Mouse (Mus musculus) bone marrow, adult 2 months (tissue): Measurements from ENCODE around the gene Ptcd1. TPM values are rescaled to one million over a fixed set of nuclear protein-coding genes. Genes with fewer than 3 reads are reported as not detected.
A peak's percentile ranks its signal among the peaks of the same experiment; 100 is the strongest.

Source experiments
- H3K27ac ChIP-seq: fragments of 200-500 bp; 2 replicates; pipeline ENCODE4 v1.5.1; 2012; ENCODE audit warnings: low read depth, mild to moderate bottlenecking, control low read depth, inconsistent platforms, low read length; ENCODE audit not compliant: control insufficient read depth, poor library complexity, insufficient read depth
- H3K4me1 ChIP-seq: fragments of 200-500 bp; 2 replicates; pipeline ENCODE4 v1.6.1; 2011; ENCODE audit warnings: low read length; ENCODE audit not compliant: control insufficient read depth, insufficient read depth
- H3K4me3 ChIP-seq: fragments of 200-500 bp; replicated peaks from 2 replicates; pipeline ENCODE3; 2011; ENCODE audit warnings: mild to moderate bottlenecking, low read depth, low read length, control low read depth; ENCODE audit not compliant: control insufficient read depth
- CTCF ChIP-seq: fragments of 200-500 bp; IDR thresholded peaks from 2 replicates; pipeline ENCODE4 v1.5.1; 2011; ENCODE audit warnings: low read length, control low read depth; ENCODE audit not compliant: control insufficient read depth, insufficient read depth
- POLR2A ChIP-seq: fragments of 200-500 bp; IDR thresholded peaks from 2 replicates; pipeline ENCODE4 v1.6.1; 2011; ENCODE audit warnings: low read depth, mild to moderate bottlenecking, control low read depth, low read length, borderline replicate concordance; ENCODE audit not compliant: control insufficient read depth
- WGBS: fragments of 180-500 bp; shearing (Covaris S2); methylation state at CpG from one replicate; pipeline ENCODE4 v1.1.7; 2018; 5-methylcytosine and 5-hydroxymethylcytosine counted together
- polyA plus RNA-seq: library from polyadenylated mRNA; stranded (reverse); fragments of >200 nt; gene quantifications from 2 replicates; pipeline ENCODE4 v1.2.4, GENCODE M21; 2011; ENCODE audit warnings: low replicate concordance; ENCODE audit not compliant: missing spikeins, insufficient read depth, insufficient read length

Ptcd1 gene
- polyA plus RNA-seq, 1 experiment, result 10.9 TPM

DNA sequence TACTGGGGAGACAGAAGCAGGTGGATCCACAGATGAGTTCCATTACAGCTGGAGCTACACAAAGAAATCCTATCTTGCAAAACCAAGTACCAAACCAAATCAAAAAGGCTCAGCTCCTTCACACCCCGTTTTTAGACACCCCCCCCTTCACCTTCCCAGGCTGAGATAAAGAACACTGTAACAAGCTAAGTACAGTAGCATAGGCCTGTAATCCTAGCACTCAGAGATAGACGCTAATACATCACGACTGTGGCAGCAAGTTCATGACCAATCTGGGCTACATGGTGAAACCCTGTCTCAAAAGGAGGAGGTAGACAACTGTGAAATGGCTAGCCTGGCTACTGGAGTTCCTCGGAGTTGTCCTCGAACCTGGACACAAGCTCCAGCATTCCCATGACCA lies 23.5 kb upstream of the Ptcd1 start:
- WGBS, result 24% methylated on average over 5 of the region's 5 CpGs
- TF ChIP-seq CTCF (no peak), POLR2A (no peak)
- no peaks in the 10 kb centered on the region; the same call in 1 of the 2 replicates for H3K4me1 ChIP-seq
- H3K27ac ChIP-seq, result no peak overlapping the region
- peak overlapping the region; percentile 87 for H3K4me3 ChIP-seq

DNA sequence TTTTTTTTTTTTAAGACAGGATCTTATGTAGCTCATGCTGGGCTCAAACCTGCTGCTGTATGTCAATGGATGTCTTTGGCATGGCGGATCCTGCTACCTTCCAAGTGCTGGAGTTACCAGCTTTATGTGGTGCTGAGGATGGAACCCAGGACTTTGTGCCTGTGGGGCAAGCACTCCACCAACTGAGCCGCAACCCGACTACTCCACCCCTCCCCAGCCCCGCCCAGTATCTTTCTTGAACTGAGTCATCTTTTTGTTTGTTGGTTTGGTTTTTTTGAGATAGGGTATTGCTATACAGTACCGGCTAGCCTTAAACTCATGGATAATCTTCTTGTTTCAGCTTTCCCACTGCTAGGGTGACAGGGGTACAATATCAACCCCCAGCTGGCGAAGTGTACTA lies 22.5 kb upstream of the Ptcd1 start:
- 74% methylated on average over 6 of the region's 6 CpGs for WGBS
- TF ChIP-seq CTCF (no peak), POLR2A (no peak)
- no peaks in the 10 kb centered on the region; the same call in 1 of the 2 replicates for H3K4me1 ChIP-seq
- no peak overlapping the region for H3K4me3 ChIP-seq
- no peak overlapping the region for H3K27ac ChIP-seq

DNA sequence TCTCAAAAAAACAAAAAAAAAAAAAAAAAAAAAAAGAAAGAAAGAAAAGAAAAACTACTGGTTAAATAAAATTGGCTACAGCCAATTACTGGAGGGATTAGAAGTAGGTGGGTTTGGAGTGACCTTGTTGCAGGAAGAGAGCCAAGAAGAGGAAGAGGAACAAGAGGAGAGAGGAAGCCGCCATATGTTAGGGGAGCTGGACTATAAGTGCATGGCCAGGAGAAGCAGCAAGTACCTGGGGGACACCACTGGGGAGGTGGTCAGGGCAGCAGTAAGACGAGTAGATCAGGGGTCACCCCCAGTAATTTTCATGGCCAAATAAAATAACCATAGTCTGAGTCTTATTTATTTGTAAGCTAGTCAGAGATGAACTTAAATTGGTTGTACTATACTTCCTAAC lies 18.3 kb upstream of the Ptcd1 start:
- 60% methylated on average over 2 of the region's 2 CpGs for WGBS

DNA sequence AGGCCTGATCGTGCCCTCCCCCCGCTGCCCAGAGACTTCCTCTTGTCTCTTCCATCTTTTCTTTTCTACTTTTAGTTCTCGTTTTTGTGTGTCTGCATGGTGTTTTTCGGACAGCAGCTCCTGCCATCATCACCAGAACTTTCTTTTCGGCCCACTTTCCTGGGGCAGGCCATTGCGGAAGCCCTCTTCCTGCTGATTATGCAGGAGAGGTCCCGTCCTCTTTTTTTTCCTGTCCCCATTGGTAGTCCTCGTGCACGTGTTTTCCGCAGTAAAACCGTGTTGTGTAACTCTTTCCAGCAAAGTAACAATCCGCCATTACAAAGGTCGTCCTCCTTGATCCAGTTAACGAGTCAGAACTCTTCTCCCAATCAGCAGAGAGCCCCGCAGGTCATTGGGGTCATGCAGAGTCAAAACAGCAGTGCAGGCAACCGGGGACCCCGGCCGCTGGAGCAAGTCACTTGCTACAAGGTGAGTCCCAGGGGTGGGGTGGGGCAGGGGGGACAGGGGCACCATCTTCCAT lies 11.6 kb upstream of the Ptcd1 start:
- TF ChIP-seq CTCF (no peak), POLR2A (no peak)
- Histone ChIP-seq H3K4me3 (no peak overlapping the region), H3K4me1 (no peaks in the 10 kb centered on the region), H3K27ac (peak overlapping the region; percentile 1; the same call in 1 of the 2 replicates)
- 76% methylated on average over 18 of the region's 18 CpGs for WGBS

More for the DNA sequence above, 18.3 kb upstream of the Ptcd1 start:
- TF ChIP-seq CTCF, result no peak
- TF ChIP-seq POLR2A, result no peak
- Histone ChIP-seq H3K4me3 (no peak overlapping the region), H3K27ac (no peak overlapping the region), H3K4me1 (no peaks in the 10 kb centered on the region)

DNA sequence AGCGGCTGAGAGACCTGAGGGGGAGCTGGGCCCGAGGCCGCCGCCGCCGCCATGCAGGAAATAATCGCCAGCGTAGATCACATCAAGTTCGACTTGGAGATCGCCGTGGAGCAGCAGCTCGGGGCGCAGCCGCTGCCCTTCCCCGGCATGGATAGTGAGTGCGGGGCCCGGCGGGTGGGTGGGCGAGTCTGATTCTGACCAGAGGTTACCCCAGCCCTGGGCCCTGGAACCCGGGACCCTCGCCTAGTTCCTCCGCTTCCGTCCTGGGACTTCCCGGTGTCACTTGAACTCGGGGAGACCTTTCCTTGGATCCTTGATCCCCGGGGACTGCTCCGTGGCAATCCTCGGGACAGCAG lies 376 bp upstream of the Ptcd1 start:
- WGBS, result under 1% methylated on average over 28 of the region's 28 CpGs
- peak overlapping the region; percentile 64 for H3K27ac ChIP-seq
- peak overlapping the region; percentile 92 for H3K4me3 ChIP-seq
- TF ChIP-seq CTCF (no peak), POLR2A (no peak)
- peaks cover 2% of the 10 kb centered on the region; the same call in 1 of the 2 replicates for H3K4me1 ChIP-seq

DNA sequence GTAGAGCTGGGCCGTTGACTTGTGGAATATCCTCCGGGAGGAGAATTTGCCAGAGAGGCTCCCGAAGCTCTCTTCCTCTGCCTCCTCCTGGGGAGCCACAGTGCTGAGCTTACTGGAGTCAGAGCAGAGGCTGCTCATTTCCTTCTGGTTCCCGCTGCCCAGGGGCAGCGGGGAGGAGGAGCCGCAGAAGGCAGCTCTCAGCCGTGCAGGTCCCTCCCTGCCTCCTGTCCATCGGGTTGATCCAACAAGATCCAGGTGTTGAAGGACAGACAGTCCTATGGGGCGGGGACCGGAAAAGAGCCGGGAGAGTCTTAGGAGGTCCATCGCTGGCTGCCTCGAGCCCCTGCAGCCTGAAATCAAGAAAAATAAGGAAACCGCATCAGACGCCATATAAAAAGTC lies 1.7 kb downstream of the Ptcd1 start:
- H3K27ac ChIP-seq, result no peak overlapping the region
- TF ChIP-seq CTCF (no peak), POLR2A (no peak)
- 93% methylated on average over 15 of the region's 15 CpGs for WGBS
- peaks cover 2% of the 10 kb centered on the region; the same call in 1 of the 2 replicates for H3K4me1 ChIP-seq
- H3K4me3 ChIP-seq, result no peak overlapping the region

DNA sequence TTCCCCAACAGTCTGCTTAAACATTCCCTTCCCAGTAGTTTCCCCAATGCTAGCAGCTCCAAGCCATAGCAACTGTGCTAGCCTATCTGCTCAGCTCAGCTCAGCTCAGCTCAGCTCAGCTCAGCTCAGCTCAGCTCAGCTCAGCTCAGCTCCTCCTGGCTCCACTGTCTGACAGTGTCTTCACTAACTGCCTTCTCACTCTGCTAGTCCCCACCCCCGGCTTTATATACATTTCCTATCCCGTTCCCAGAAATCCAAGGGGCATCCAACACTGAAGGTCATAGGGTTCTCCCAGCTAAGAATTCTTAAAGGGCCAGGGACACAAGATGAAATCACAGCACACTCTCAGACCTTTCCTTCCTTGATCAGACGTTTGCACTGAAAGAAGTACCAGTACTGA lies 2.2 kb downstream of the Ptcd1 start:
- Histone ChIP-seq H3K27ac (no peak overlapping the region), H3K4me1 (peaks cover 2% of the 10 kb centered on the region; the same call in 1 of the 2 replicates), H3K4me3 (no peak overlapping the region)
- TF ChIP-seq CTCF (no peak), POLR2A (no peak)
- 82% methylated on average over 3 of the region's 3 CpGs for WGBS

DNA sequence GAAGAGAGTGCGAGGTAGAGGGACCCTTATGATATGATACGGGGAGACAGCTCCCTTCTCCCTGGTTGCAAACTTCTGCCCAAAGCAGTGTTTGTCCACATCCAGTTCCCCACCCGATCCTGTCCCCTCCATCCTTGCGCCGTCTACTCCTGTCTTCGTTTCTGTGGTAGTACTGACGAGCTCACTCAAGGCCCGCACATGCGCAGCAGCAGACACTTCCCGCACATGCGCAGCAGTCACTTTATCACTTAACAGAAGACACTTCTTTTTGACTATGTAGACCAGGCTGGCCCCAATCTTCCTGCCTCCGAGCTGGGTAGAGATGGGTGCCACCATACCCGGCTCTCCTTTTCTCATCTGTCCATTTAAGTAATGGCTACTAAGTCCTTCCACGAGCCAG lies 5.5 kb downstream of the Ptcd1 start:
- WGBS, result 93% methylated on average over 14 of the region's 14 CpGs
- Histone ChIP-seq H3K4me1 (no peaks in the 10 kb centered on the region), H3K27ac (no peak overlapping the region), H3K4me3 (no peak overlapping the region)
- TF ChIP-seq CTCF (no peak), POLR2A (no peak)

DNA sequence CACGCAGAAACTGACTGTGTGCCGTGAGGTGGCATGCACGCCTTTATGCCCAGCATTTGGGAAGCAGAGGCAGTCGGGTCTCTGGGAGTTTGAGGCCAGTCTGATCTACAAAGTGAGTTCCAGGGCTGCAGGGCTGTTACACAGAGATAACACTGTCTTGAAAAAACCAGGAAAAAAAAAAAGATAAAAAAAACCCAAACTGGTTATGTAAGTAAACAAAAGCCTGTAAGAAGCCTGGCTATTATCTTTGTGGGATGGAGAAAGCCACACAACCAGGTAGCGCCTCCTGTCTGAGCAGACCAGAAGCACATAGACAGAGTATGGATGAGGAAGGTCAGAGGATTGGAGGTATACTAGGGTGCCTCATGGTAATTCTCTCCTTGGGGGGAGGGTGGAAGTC lies 14.2 kb downstream of the Ptcd1 start:
- no peaks in the 10 kb centered on the region for H3K4me1 ChIP-seq
- no peak overlapping the region for H3K4me3 ChIP-seq
- no peak for TF ChIP-seq POLR2A
- no peak for TF ChIP-seq CTCF
- 77% methylated on average over 5 of the region's 5 CpGs for WGBS
- H3K27ac ChIP-seq, result no peak overlapping the region
